Mouse (Mus musculus): ENCODE results near the gene Wdtc1. TPM values are rescaled to one million over a fixed set of nuclear protein-coding genes. Genes with fewer than 3 reads are reported as not detected.
A peak's percentile ranks its signal among the peaks of the same experiment; 100 is the strongest.

Wdtc1 gene
- 1 to 10 TPM; 4.2 to 7.8 TPM for polyA plus RNA-seq (2017; shearing (Covaris generic))

- no peak for ATAC-seq
Measured at GRCm38 (mm10) chr4:133353367-133354365, at the start of gene Wdtc1. Wdtc1 (minus strand) TSS chr4:133353481.

- ATAC-seq = peak; percentile 18
Measured at GRCm38 (mm10) chr4:133402011-133402410, 48.7 kb upstream of the Wdtc1 start.

GRCm38 (mm10) chr4:133400098-133400497 is 46.8 kb upstream of the Wdtc1 start:
- ATAC-seq = no peak

GRCm38 (mm10) chr4:133399509-133399908 is 46.2 kb upstream of the Wdtc1 start:
- ATAC-seq = peak; percentile 77

GRCm38 (mm10) chr4:133398619-133399018 is 45.3 kb upstream of the Wdtc1 start:
- peak; percentile 73 for ATAC-seq

- ATAC-seq = no peak
Measured at GRCm38 (mm10) chr4:133397961-133398360, 44.7 kb upstream of the Wdtc1 start.

- no peak for ATAC-seq
Measured at GRCm38 (mm10) chr4:133397299-133397698, 44.0 kb upstream of the Wdtc1 start.

GRCm38 (mm10) chr4:133396079-133396478 is 42.8 kb upstream of the Wdtc1 start:
- no peak for ATAC-seq

GRCm38 (mm10) chr4:133394981-133395573 is 41.8 kb upstream of the Wdtc1 start:
- ATAC-seq = no peak

- ATAC-seq = no peak
Measured at GRCm38 (mm10) chr4:133391185-133392040, 38.1 kb upstream of the Wdtc1 start.

- no peak for ATAC-seq
Measured at GRCm38 (mm10) chr4:133390585-133390984, 37.3 kb upstream of the Wdtc1 start.

- ATAC-seq = no peak
Measured at GRCm38 (mm10) chr4:133390042-133390441, 36.8 kb upstream of the Wdtc1 start.

GRCm38 (mm10) chr4:133388781-133389552 is 35.7 kb upstream of the Wdtc1 start:
- no peak for ATAC-seq

GRCm38 (mm10) chr4:133387053-133387452 is 33.8 kb upstream of the Wdtc1 start:
- no peak for ATAC-seq

GRCm38 (mm10) chr4:133386061-133386797 is 32.9 kb upstream of the Wdtc1 start:
- no peak for ATAC-seq

GRCm38 (mm10) chr4:133381141-133381540 is 27.9 kb upstream of the Wdtc1 start:
- no peak for ATAC-seq

GRCm38 (mm10) chr4:133380532-133380931 is 27.3 kb upstream of the Wdtc1 start:
- no peak for ATAC-seq

- no peak for ATAC-seq
Measured at GRCm38 (mm10) chr4:133379861-133380260, 26.6 kb upstream of the Wdtc1 start.

- ATAC-seq = no peak
Measured at GRCm38 (mm10) chr4:133379046-133379347, 25.7 kb upstream of the Wdtc1 start.

- no peak for ATAC-seq
Measured at GRCm38 (mm10) chr4:133378236-133379045, 25.2 kb upstream of the Wdtc1 start.

All from CD4-positive, CD25-positive, alpha-beta regulatory T cell, adult 4 months (primary cell).